Mouse (Mus musculus): ENCODE results near the gene Max. TPM values are rescaled to one million over a fixed set of nuclear protein-coding genes. Genes with fewer than 3 reads are reported as not detected.
A peak's percentile ranks its signal among the peaks of the same experiment; 100 is the strongest.

Gene Max
- 15.2 and 15.9 TPM in 2 replicates for polyA plus RNA-seq (2015; fragmentation: Nextera tagmentation; extraction: Ambion mirVana)

DNA sequence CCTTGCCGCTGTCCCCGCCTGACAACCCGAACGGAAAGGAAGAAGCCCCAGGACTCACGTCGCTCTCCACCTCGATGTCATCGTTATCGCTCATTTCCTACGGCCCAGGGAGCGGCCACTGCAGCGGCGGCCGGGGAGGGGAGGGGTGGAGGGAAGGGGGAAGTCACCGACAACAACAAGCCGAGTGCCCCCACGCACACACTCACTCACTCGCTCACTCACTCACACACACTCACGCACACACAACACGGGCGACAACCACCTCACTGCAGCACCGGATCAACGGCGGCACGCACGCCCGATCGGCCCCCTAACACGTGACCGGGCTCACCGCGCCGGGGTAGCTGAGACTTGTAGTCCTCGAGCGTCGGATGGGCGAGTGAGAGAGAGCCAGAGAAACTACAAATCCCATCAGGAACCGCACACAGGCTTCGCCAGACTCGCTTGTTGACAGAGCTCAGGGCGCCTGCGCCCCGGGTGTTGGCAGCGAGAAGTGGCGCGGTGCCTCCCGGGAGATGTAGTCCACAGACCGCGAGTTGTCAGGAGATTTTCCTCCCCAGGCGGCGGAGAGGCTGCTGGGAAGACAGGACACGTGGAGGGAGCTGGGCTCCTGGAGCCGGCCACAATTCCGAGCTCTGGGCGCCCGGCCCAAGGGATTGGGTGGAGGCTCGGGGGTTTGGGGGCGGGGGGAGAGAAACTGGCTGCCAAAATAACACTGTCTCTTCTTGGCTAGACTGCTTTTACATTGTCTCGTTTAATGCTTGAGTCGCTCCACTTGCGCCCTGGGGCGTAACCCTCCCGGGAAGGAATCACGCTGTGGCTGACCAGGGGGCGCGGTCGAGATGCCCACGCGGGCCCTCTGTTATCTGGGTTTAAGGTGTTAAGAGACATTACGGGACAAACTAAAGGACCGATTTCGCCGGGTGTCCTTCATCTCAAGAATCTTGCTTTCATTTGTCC, at the start of gene Max:
Gene Max (minus strand): TSS at position 270 of the 960 bp plus-strand sequence.
- DNase-seq (ENCODE audit: low spot score) (peak; percentile 100), ATAC-seq (replicated peaks; ENCODE audit: low FRiP score, low read depth) (peak; percentile 98)
- Histone ChIP-seq H3K36me3 (ENCODE audit: insufficient read depth, low read length) (no peaks in the 10 kb centered on the region), H3K4me2 (ENCODE audit: low read length) (peak within 1 kb of the TSS; percentile 82), H3K4me3 (replicated peaks; ENCODE audit: low read depth, low read length) (peak within 1 kb of the TSS; percentile 73), H3K4me1 (replicated peaks; ENCODE audit: insufficient read depth, low read length) (no peaks in the 10 kb centered on the region; the same call in 1 of the 2 replicates), H3K27me3 (ENCODE audit: insufficient read depth, low read length) (no peaks in the 10 kb centered on the region), H3K27ac (peak within 1 kb of the TSS; percentile 80), H3K9ac (ENCODE audit: low read depth, low read length) (peak within 1 kb of the TSS; percentile 80), H3K9me3 (replicated peaks; ENCODE audit: low read length) (no peaks in the 10 kb centered on the region)
- WGBS: under 1% methylated on average over 71 of the region's 73 CpGs
- TF ChIP-seq CTCF (IDR thresholded peaks at IDR 0.05; ENCODE audit: low read depth): no peak

DNA sequence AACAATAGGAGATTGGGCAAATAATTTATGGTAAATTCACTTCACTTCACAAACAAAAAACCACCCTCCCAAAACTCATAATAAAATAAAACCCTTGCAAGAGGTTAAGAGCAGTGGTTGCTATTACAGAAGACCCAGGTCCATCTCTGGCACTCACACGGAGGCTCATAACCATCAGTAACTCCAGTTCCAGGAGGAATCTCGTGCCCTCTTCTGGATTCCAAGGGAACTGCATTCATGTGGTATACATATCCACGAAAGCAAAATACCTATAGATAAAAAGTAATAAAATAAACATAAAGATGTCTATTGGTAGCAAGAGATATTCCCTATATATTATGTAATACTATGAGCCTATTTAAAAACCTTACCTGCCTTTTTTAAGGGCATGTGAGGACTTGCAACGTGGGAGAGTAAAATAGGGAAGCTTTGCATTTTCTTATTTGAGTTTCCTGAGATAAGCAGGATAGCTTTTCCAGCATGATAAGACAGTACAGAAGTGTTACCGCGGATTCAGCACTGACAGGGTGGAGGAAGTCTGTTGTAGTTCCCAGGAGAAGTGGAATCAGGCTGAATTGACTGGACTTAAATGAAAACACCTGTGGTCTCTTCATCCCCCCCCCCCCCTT, 49.2 kb upstream of the Max start:
- no peak overlapping the region for H3K4me3 ChIP-seq (replicated peaks; ENCODE audit: low read depth, low read length)
- DNase-seq (ENCODE audit: low spot score) (peak; percentile 18), ATAC-seq (replicated peaks; ENCODE audit: low FRiP score, low read depth) (no peak)
- WGBS: 65% methylated on average over 6 of the region's 6 CpGs
- H3K9ac ChIP-seq (ENCODE audit: low read depth, low read length): no peak overlapping the region
- no peaks in the 10 kb centered on the region for H3K9me3 ChIP-seq (replicated peaks; ENCODE audit: low read length)
- no peaks in the 10 kb centered on the region for H3K27me3 ChIP-seq (ENCODE audit: insufficient read depth, low read length)
- H3K36me3 ChIP-seq (ENCODE audit: insufficient read depth, low read length): no peaks in the 10 kb centered on the region
- H3K4me2 ChIP-seq (ENCODE audit: low read length): no peak overlapping the region
- no peak overlapping the region for H3K27ac ChIP-seq
- peak; percentile 53 for TF ChIP-seq CTCF (IDR thresholded peaks at IDR 0.05; ENCODE audit: low read depth)
- H3K4me1 ChIP-seq (replicated peaks; ENCODE audit: insufficient read depth, low read length): no peaks in the 10 kb centered on the region

DNA sequence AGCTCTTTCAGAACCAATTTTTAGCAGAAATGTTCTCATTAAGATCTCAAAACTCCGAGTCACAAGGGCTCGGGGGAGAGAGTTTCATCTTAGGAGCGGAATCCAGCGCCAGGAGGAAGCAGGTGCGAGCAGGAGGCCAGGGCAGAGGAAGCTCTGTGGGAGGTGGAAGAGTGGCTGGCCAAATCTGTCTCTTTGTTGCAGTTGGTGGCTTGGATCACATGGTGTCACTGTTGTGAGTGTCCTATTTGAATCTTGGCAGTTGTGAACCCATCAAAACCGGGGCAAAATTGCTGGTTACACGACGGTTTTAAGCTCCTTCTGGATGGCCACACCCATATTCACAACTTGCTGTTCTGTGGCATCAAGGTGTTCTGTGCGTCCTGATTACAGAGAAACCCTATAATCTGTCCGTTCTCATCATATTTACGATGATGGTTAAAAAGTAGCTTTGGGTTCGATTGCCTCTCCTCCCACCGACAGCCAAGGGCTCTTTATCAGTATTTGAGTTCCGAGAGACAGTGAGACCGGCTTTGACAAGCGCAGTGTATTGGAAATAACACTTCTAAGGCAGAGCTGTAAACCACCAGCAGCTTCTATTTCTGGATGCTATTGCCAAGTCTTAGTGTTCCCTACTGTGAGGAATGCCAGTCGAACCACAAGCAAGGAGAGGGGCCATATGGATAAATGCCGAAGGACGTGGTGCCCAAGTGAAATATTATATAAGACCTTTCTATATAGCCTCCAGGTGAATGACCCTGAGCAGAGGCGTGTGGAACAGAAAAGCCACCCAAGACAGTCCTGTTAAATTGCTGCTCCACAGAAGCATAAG, 47.4 kb upstream of the Max start:
- Histone ChIP-seq H3K4me3 (replicated peaks; ENCODE audit: low read depth, low read length) (no peak overlapping the region), H3K9ac (ENCODE audit: low read depth, low read length) (no peak overlapping the region), H3K9me3 (replicated peaks; ENCODE audit: low read length) (no peaks in the 10 kb centered on the region), H3K4me1 (replicated peaks; ENCODE audit: insufficient read depth, low read length) (no peaks in the 10 kb centered on the region), H3K27ac (no peak overlapping the region), H3K27me3 (ENCODE audit: insufficient read depth, low read length) (no peaks in the 10 kb centered on the region), H3K4me2 (ENCODE audit: low read length) (no peak overlapping the region), H3K36me3 (ENCODE audit: insufficient read depth, low read length) (no peaks in the 10 kb centered on the region)
- WGBS: 59% methylated on average over 20 of the region's 20 CpGs
- peak; percentile 32; the same call in 1 of the 2 replicates for TF ChIP-seq CTCF (IDR thresholded peaks at IDR 0.05; ENCODE audit: low read depth)
- no peak for ATAC-seq (replicated peaks; ENCODE audit: low FRiP score, low read depth)
- DNase-seq (ENCODE audit: low spot score): peak; percentile 30

DNA sequence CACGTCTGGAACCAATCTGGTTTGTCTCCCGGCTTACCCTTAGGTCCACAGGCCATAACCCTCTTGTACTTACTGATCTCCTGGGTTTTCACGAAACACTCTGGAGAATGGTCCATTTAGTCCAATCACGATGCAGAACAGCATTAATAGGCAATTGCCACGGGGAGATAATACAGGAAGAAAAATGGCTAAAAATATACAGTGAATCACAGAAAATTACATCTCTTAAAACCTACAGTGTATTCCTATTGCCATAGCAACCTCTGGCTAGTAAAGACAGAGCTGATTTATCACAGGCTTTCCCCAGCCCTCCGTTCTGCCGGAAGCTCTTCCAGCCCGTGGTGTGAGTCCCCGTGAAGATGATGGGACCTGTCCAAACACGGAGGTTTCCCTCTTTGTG, 42.9 kb upstream of the Max start:
- no peak overlapping the region for H3K4me3 ChIP-seq (replicated peaks; ENCODE audit: low read depth, low read length)
- no peaks in the 10 kb centered on the region for H3K9me3 ChIP-seq (replicated peaks; ENCODE audit: low read length)
- no peak overlapping the region for H3K9ac ChIP-seq (ENCODE audit: low read depth, low read length)
- no peak overlapping the region for H3K27ac ChIP-seq
- no peaks in the 10 kb centered on the region for H3K36me3 ChIP-seq (ENCODE audit: insufficient read depth, low read length)
- H3K4me1 ChIP-seq (replicated peaks; ENCODE audit: insufficient read depth, low read length): no peaks in the 10 kb centered on the region
- peak; percentile 11 for DNase-seq (ENCODE audit: low spot score)
- H3K4me2 ChIP-seq (ENCODE audit: low read length): no peak overlapping the region
- TF ChIP-seq CTCF (IDR thresholded peaks at IDR 0.05; ENCODE audit: low read depth): no peak
- no peaks in the 10 kb centered on the region for H3K27me3 ChIP-seq (ENCODE audit: insufficient read depth, low read length)
- WGBS: 47% methylated on average over 10 of the region's 10 CpGs
- no peak for ATAC-seq (replicated peaks; ENCODE audit: low FRiP score, low read depth)

DNA sequence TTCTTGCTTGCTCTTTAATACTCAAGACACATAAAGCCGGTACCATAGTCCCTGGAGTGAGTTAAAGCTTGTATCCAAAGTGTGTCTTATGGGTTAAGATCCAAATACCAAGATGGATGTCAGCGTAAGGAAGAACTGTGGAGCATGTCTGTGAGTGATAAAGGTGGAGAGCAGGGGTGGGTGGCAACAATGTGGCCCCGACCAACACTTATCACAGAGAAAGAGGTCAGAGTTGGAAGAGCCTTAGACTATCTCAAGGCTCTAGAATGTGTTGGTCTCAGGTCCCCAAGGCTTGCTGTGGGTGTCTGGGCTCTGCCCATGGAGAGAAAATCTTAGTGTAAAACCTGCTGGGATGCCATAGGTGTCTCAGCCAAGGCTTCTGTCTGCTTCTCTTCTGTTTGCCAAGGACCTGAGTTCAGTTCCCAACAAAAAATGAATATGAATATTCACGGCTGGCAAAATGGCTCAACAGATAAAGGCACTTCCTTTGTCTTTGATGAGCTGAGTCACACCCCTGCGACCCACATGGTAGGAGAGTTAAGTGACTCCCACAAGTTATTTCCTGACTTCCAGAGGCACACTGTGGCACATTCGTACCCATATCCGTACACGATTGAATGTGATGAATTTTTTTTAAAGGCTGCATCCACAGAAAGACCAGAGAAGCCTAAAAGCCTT, 40.7 kb upstream of the Max start:
- Histone ChIP-seq H3K4me3 (replicated peaks; ENCODE audit: low read depth, low read length) (no peak overlapping the region), H3K36me3 (ENCODE audit: insufficient read depth, low read length) (no peaks in the 10 kb centered on the region), H3K4me2 (ENCODE audit: low read length) (no peak overlapping the region), H3K9me3 (replicated peaks; ENCODE audit: low read length) (no peaks in the 10 kb centered on the region), H3K9ac (ENCODE audit: low read depth, low read length) (no peak overlapping the region), H3K4me1 (replicated peaks; ENCODE audit: insufficient read depth, low read length) (no peaks in the 10 kb centered on the region), H3K27ac (no peak overlapping the region), H3K27me3 (ENCODE audit: insufficient read depth, low read length) (no peaks in the 10 kb centered on the region)
- DNase-seq (ENCODE audit: low spot score) (no peak), ATAC-seq (replicated peaks; ENCODE audit: low FRiP score, low read depth) (no peak)
- WGBS: 83% methylated on average over 8 of the region's 8 CpGs
- no peak for TF ChIP-seq CTCF (IDR thresholded peaks at IDR 0.05; ENCODE audit: low read depth)

Data from kidney, postnatal 0 days (tissue).